Mouse (Mus musculus) retina, postnatal 1 day (tissue): ENCODE measurements around the gene Nop53.

Source experiments
- DNase-seq: peaks from one replicate; pipeline ENCODE4 v3.0.0-alpha.2; 2012

Gene Nop53

DNA sequence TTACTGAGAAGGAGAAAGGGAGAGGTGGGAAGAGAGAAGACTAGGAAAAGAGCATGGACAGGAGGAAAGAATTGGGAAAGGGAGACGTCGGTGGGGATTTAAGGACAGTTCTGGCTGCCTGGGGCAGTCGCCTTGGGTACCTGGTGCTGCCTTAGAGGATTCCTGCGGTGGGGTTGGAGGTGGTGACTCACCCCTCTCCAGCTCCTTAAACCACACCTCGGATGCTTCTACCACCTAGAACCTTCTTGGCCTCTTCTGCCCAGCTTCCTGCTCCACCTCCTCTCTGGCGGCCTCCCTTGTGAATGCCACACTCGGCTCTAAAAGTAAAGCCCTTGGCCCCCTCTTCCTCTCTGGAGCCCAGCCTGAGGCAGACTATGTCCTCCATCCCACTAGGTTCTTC, 9.6 kb upstream of the Nop53 start:
- no peak for DNase-seq

GRCm38 (mm10) chr7:15954978-15955443, 9.1 kb upstream of the Nop53 start:
- DNase-seq, result peak; percentile 81

GRCm38 (mm10) chr7:15954436-15954835, 8.6 kb upstream of the Nop53 start:
- no peak for DNase-seq

- peak; percentile 26 for DNase-seq
Measured at GRCm38 (mm10) chr7:15953307-15954074, 7.6 kb upstream of the Nop53 start.

DNA sequence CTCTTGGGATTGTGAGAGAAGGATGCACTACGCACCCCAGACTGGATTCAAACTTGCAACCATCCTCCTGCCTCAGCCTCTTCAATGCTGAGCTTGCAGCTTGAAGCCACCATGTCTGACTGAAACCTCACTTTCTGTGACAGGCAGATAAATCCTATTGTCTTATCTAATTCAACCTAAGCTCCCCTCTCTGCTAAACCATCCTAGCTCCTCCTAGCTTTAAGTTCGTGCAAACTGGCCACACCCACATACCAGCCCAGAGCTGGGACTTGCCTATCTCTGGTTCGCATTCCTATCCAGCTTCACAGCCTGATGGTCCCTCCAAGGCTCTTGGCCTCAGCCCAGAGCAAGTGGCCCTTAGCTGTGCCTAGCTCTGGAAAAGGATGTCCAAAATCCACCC, 6.5 kb upstream of the Nop53 start:
- no peak for DNase-seq

- no peak for DNase-seq
Measured at GRCm38 (mm10) chr7:15950008-15950407, 4.1 kb upstream of the Nop53 start.

DNA sequence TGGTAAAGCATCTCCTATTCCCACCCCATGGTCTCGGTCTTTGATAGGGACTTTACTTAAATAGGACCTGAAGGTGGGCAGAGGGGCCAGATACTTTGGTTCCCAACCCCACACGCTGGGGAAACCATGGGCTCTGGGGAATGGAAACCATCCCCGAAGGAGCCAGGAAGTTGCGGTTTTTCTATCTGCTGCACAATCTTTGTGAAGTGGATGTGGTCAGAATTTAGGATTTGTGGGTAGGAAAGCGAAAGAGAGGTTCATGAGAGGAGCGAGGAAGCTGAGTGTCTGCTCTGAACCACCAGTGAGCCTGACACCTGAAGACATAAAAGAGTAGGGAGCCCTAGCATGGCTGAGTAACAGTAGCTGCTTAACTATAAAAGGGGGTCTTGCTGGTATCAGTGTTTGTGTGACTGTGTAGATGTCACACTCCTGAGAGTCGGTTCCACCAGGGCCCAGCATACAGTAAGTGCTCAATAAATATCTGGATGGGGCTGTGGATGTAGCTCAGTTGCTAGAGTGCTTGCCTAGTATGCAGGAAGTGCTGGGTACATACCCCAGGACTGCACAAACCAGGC, 3.4 kb upstream of the Nop53 start:
- no peak for DNase-seq

DNA sequence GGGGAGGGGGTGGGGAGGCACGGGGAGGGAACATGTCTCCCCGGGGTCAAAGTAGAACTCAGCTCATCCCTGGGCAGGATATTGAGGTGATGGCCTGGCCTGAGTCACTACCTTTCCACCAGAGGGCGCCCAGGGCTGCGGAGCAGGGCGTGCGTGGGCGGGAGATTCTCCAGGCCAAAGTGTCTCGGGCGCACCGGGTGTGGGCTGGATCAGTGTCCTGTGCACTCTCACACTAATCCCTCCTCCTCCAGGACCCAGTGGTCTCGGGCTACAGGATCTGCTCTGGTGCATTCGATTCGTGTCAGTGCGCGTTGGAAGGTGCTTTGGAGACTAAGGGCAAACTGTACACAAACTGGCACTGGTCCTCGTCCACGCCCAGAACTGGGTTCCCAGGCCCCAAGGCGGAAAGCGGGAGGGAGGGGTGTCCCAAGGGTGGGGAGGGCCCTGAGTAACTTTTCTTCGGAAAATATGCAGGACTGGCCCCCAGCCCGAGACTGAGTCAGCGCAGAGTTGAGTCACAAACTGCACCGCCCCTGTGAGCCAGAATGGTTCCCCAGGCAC, 2.6 kb upstream of the Nop53 start:
- DNase-seq, result peak; percentile 88

DNA sequence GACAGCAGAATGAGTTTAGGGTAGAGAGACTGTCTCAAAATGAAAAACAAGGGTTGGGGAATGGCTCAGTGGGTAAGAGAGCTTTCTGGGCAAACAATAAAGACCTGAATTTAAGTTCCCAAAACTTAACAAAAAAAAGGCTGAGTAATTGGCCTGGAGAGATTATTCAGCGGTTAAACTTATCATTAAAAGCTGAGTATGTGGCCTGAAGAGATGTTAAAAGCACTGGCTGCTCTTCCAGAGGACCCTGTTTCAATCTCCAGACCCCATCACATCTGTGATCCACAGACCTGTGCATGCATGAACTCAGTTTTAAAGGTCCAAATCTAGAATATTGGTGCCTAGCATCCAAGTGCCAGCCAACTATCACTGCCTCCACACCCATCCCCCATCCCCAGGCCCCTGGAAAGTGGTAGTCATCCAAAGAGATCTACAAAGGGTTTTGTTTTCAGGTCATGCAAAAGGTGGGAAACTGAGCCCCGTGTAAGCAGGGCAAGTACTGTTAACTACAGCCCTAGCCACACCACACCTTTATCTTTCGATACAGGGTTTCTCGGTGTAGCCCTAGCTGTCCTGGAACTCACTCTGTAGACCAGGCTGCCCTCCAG, 1.9 kb upstream of the Nop53 start:
- DNase-seq, result no peak

GRCm38 (mm10) chr7:15945211-15945610, 663 bp downstream of the Nop53 start:
- no peak for DNase-seq

GRCm38 (mm10) chr7:15944311-15944710, 1.6 kb downstream of the Nop53 start:
- no peak for DNase-seq

- DNase-seq, result no peak
Measured at GRCm38 (mm10) chr7:15938621-15939020, 7.3 kb downstream of the Nop53 start.

DNA sequence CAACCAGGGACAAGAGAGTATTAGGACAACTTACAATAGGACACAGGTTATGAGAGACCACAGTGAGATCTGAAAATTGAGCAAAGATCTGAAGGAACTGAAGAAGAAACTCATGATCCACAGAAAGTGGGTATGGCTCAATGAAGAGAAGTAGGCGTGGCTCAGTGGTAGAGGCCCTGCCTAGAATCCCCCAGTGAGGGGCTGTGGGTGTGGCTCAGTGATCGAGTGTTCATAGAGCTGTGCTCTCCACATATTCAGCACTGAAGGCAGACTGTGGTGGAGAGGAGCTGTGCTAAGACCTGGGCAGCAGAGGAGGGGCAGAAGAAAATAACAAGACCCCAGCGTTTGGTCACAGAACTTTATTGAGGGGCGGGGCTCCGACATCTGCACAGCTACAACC, 8.4 kb downstream of the Nop53 start:
- no peak for DNase-seq

GRCm38 (mm10) chr7:15933437-15934359, 12.2 kb downstream of the Nop53 start:
- no peak for DNase-seq

GRCm38 (mm10) chr7:15931635-15932034, 14.2 kb downstream of the Nop53 start:
- DNase-seq, result no peak

- no peak for DNase-seq
Measured at GRCm38 (mm10) chr7:15930543-15930942, 15.3 kb downstream of the Nop53 start.

- DNase-seq, result peak; percentile 67
Measured at GRCm38 (mm10) chr7:15929910-15930309, 16.0 kb downstream of the Nop53 start.

DNA sequence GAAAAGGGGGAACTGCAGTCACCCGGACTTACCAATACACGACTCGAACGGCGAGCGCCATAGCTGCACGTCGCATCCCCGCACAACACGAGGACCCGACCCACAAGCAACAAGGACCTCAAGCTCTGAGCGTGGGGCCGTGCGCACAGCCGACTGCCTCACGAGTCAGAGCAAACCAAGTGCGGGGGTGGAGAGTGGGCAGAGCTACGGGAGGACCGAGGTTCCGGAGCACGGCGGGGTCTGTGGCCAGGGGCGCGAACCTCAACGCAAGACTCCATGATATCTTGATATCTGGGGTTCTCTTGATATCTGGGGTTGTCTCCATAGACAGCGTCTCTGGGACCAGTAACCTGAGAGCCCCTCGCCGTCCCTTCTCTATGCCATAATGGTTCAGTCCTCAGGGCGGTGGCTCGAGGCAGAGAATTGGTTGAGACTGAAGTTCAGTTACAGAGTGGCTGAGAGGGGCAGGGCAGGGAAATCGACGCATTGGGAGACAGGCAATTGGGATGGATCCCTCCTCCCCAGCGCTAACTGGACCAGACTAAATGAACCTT, 23.6 kb downstream of the Nop53 start, which contains the start of gene Selenow:
Gene Selenow (minus strand): TSS at position 183 of the 554 bp plus-strand sequence.
- DNase-seq, result peak; percentile 97

GRCm38 (mm10) chr7:15921796-15922195, 24.1 kb downstream of the Nop53 start:
- DNase-seq, result peak; percentile 64

- no peak for DNase-seq
Measured at GRCm38 (mm10) chr7:15920645-15921190, 25.2 kb downstream of the Nop53 start.

GRCm38 (mm10) chr7:15919947-15920346, 25.9 kb downstream of the Nop53 start:
- DNase-seq, result no peak

DNA sequence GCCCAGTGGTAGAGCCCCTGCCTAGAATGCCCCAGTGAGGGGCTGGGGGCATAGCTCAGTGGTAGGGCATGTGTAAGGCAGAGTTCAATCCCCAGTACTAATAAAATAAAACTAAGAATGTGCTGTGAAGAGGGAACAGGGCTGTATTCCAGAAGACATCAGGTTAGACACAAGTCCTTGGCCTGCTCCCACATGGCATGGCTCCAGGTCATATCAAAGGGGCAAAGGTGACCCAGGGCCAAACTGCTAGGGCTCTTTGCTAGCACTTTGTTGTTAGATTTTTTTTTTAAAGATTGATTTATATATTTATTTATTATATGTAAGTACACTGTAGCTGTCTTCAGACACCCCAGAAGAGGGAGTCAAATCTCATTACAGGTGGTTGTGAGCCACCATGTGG, 27.5 kb downstream of the Nop53 start:
- no peak for DNase-seq
